Mouse (Mus musculus): ENCODE measurements around the gene Pak6. TPM values are rescaled to one million over a fixed set of nuclear protein-coding genes. Genes with fewer than 3 reads are reported as not detected.
"Not testable (repeated sequence)": the region's sequence is repeated elsewhere in the genome, so short reads cannot be mapped to it uniquely, and the experiment has no call there.

Gene Pak6
- polyA plus RNA-seq, 1 experiment from 2014 or later: 2.0 TPM

DNA sequence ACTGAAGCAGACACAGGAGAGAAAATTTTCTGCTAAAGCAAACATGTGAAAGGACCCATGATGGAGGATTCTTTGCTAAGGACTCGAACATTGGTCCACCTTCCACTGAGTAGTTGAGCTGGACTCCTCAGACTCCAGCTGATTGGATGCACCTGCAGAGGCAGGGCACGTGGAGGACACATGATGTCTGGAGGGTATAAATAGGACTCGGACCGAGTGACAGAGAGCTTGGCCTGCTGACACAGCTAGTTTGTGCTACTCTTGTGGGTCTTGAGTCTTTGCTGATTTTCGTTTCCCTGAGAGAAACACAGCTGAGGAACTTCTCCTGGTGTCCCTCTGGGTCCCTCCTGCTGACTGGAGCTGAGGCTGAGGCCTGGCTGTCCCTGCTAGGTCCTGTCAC lies 16.4 kb upstream of the Pak6 start:
- ATAC-seq (no peak), DNase-seq (ENCODE audit: low spot score) (no peak)
- H3K27me3 ChIP-seq (replicated peaks; ENCODE audit: insufficient read depth, low read length): no peaks in the 10 kb centered on the region
- no peak overlapping the region for H3K27ac ChIP-seq (ENCODE audit: low read length)
- WGBS: 80% methylated on average over 5 of the region's 5 CpGs
- H3K4me3 ChIP-seq (ENCODE audit: low read depth, low read length): no peak overlapping the region
- H3K9ac ChIP-seq (replicated peaks; ENCODE audit: low read depth): no peak overlapping the region
- H3K9me3 ChIP-seq (ENCODE audit: low read length): no peaks in the 10 kb centered on the region
- no peak for TF ChIP-seq CTCF (IDR thresholded peaks at IDR 0.05)
- TF ChIP-seq EP300 (IDR thresholded peaks at IDR 0.05): no peak
- H3K36me3 ChIP-seq (ENCODE audit: insufficient read depth, low read length): no peaks in the 10 kb centered on the region
- no peak overlapping the region for H3K4me2 ChIP-seq (replicated peaks; ENCODE audit: low read depth, low read length)
- no peaks in the 10 kb centered on the region for H3K4me1 ChIP-seq (ENCODE audit: insufficient read depth, low read depth, low read length)

DNA sequence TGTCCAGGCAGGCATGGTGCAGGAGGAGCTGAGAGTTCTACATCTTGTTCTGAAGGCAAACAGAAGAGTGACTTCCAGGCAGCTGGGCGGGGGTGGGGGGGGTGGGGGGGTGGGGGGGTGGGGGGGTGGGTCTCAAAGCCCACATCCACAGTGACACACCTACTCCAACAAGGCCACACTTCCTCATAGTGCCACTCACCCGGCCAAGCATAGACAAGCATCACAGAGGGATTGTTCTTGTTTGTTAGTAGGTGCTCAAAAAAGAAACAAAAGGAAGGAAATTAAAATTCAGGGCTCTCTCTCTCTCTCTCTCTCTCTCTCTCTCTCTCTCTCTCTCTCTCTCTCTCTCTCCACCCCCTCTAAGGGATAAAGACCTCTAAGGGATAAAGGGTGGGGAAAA lies 12.4 kb upstream of the Pak6 start:
- not testable (repeated sequence) for H3K4me2 ChIP-seq (replicated peaks; ENCODE audit: low read depth, low read length); H3K27ac ChIP-seq (ENCODE audit: low read length); ATAC-seq; H3K4me1 ChIP-seq (ENCODE audit: insufficient read depth, low read depth, low read length); H3K9me3 ChIP-seq (ENCODE audit: low read length); H3K27me3 ChIP-seq (replicated peaks; ENCODE audit: insufficient read depth, low read length); H3K4me3 ChIP-seq (ENCODE audit: low read depth, low read length); H3K36me3 ChIP-seq (ENCODE audit: insufficient read depth, low read length); H3K9ac ChIP-seq (replicated peaks; ENCODE audit: low read depth); DNase-seq (ENCODE audit: low spot score)
- WGBS: 47% methylated on average over 2 of the region's 2 CpGs

DNA sequence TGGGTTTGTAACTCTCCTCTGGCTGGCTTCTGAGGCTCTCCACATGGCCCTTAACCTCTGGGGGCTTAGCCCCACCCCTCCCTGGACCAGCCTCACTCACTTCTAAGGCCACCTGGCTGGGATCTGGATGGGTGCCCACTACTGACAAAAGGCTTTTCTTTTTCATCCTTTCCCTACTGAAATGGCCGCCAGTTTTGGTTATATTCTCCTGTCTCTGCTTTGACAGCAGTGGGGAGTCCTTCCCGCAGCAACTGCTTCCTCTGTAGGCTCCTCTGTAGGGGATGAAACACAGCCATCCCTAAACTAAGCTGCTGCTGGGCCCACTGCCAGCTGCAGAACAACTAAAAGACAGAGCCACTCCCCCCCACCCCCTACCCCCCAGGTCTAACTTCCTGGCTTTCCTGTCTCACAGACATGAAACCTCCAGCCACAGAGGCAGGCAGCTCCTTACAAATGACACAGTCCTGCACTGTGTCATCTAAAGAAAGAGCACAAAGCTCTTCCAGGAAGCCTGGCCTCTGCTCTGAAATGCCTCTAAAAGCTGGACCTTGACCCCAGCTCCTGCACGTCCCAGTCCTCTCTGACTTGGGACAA lies 6.3 kb upstream of the Pak6 start:
- Histone ChIP-seq H3K36me3 (ENCODE audit: insufficient read depth, low read length) (no peaks in the 10 kb centered on the region), H3K4me2 (replicated peaks; ENCODE audit: low read depth, low read length) (no peak overlapping the region), H3K4me1 (ENCODE audit: insufficient read depth, low read depth, low read length) (peaks cover 21% of the 10 kb centered on the region; the same call in 1 of the 2 replicates), H3K9me3 (ENCODE audit: low read length) (no peaks in the 10 kb centered on the region), H3K4me3 (ENCODE audit: low read depth, low read length) (no peak overlapping the region), H3K27ac (ENCODE audit: low read length) (no peak overlapping the region), H3K9ac (replicated peaks; ENCODE audit: low read depth) (no peak overlapping the region), H3K27me3 (replicated peaks; ENCODE audit: insufficient read depth, low read length) (no peaks in the 10 kb centered on the region)
- no peak for ATAC-seq
- DNase-seq (ENCODE audit: low spot score): peak; percentile 32
- WGBS: 40% methylated on average over 3 of the region's 3 CpGs
- no peak for TF ChIP-seq EP300 (IDR thresholded peaks at IDR 0.05)
- no peak for TF ChIP-seq CTCF (IDR thresholded peaks at IDR 0.05)

DNA sequence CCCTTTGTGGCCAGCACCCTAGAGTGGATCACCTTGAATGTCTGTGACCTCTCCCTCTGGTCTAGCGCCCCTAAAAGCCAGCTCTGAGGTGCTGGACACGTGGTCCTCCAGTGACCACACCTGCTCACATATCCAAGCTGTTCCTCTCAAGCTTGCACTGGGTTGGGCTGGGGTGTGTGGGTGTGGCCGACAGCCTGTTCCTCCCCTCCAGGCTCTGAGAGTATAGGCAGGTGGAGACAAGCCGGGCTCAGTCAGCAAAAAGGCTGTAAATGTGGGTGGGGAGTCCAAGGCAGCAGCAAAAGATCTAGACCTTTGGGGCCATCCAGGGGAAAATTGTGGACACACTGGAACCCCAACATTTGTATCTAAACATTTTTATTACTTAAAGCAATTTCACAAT lies 4.6 kb upstream of the Pak6 start:
- no peak overlapping the region for H3K9ac ChIP-seq (replicated peaks; ENCODE audit: low read depth)
- peaks cover 25% of the 10 kb centered on the region; the same call in 1 of the 2 replicates for H3K4me1 ChIP-seq (ENCODE audit: insufficient read depth, low read depth, low read length)
- no peaks in the 10 kb centered on the region for H3K36me3 ChIP-seq (ENCODE audit: insufficient read depth, low read length)
- TF ChIP-seq EP300 (IDR thresholded peaks at IDR 0.05) (no peak), CTCF (IDR thresholded peaks at IDR 0.05) (no peak)
- 33% methylated on average over 4 of the region's 4 CpGs for WGBS
- no peaks in the 10 kb centered on the region for H3K27me3 ChIP-seq (replicated peaks; ENCODE audit: insufficient read depth, low read length)
- peak; percentile 68 for ATAC-seq
- H3K9me3 ChIP-seq (ENCODE audit: low read length): no peaks in the 10 kb centered on the region
- H3K4me2 ChIP-seq (replicated peaks; ENCODE audit: low read depth, low read length): no peak overlapping the region
- H3K27ac ChIP-seq (ENCODE audit: low read length): peak overlapping the region; percentile 7; the same call in 1 of the 2 replicates
- DNase-seq (ENCODE audit: low spot score): peak; percentile 71
- no peak overlapping the region for H3K4me3 ChIP-seq (ENCODE audit: low read depth, low read length)

DNA sequence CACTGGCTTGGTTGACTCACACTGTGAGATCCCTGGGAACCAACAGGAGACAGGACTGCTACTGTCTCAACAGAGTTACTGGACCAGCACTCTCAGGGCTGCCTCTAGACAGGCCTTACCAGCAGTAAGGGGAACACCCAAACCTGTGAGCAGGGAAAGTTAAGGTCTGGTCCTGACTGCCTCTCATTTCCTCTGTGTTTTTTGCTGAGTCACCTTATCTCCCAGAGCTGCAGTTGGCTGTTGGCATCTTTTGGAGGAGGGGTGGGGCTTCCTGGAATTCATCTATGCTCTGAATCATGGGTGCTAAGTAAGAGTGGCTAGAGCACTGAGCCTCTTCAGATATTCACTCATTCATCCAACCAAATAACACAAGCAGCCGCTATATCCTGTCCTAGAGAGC lies 4.0 kb upstream of the Pak6 start:
- peaks cover 27% of the 10 kb centered on the region; the same call in 1 of the 2 replicates for H3K4me1 ChIP-seq (ENCODE audit: insufficient read depth, low read depth, low read length)
- ATAC-seq: peak; percentile 76

DNA sequence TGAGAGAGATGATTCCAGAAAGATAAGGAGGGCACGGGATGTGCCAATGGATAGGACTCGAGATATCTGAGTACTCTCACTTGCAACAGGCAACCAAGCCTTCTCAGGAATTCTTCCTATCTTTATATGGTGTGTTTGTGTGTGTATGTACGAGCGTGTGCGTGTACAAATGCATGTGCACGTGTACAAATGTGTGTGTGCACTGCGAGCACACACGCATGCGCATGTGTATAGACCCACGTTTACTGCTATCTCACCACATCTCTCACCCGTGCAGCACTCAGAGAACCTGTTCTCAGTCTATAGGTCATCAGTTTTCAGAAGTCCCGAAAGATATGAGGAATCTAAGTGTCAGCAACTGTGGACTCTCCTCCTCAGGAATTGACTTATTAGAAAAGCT lies 3.6 kb upstream of the Pak6 start:
- H3K36me3 ChIP-seq (ENCODE audit: insufficient read depth, low read length): no peaks in the 10 kb centered on the region
- TF ChIP-seq EP300 (IDR thresholded peaks at IDR 0.05) (no peak; the same call in 1 of the 2 replicates), CTCF (IDR thresholded peaks at IDR 0.05) (no peak)
- H3K4me3 ChIP-seq (ENCODE audit: low read depth, low read length): no peak overlapping the region
- no peak for DNase-seq (ENCODE audit: low spot score)
- no peak for ATAC-seq
- WGBS: 66% methylated on average over 12 of the region's 12 CpGs
- H3K4me1 ChIP-seq (ENCODE audit: insufficient read depth, low read depth, low read length): peaks cover 27% of the 10 kb centered on the region; the same call in 1 of the 2 replicates
- H3K9me3 ChIP-seq (ENCODE audit: low read length): no peaks in the 10 kb centered on the region
- H3K9ac ChIP-seq (replicated peaks; ENCODE audit: low read depth): no peak overlapping the region
- H3K4me2 ChIP-seq (replicated peaks; ENCODE audit: low read depth, low read length): no peak overlapping the region; the same call in 1 of the 2 replicates
- H3K27ac ChIP-seq (ENCODE audit: low read length): no peak overlapping the region
- no peaks in the 10 kb centered on the region for H3K27me3 ChIP-seq (replicated peaks; ENCODE audit: insufficient read depth, low read length)

More for the DNA sequence above, 4.0 kb upstream of the Pak6 start:
- TF ChIP-seq CTCF (IDR thresholded peaks at IDR 0.05): no peak
- TF ChIP-seq EP300 (IDR thresholded peaks at IDR 0.05): peak; percentile 90
- H3K9me3 ChIP-seq (ENCODE audit: low read length): no peaks in the 10 kb centered on the region
- peak overlapping the region; percentile 7; the same call in 1 of the 2 replicates for H3K27ac ChIP-seq (ENCODE audit: low read length)
- no peaks in the 10 kb centered on the region for H3K27me3 ChIP-seq (replicated peaks; ENCODE audit: insufficient read depth, low read length)
- DNase-seq (ENCODE audit: low spot score): peak; percentile 92
- H3K4me2 ChIP-seq (replicated peaks; ENCODE audit: low read depth, low read length): no peak overlapping the region
- no peak overlapping the region for H3K4me3 ChIP-seq (ENCODE audit: low read depth, low read length)
- no peak overlapping the region for H3K9ac ChIP-seq (replicated peaks; ENCODE audit: low read depth)
- H3K36me3 ChIP-seq (ENCODE audit: insufficient read depth, low read length): no peaks in the 10 kb centered on the region
- WGBS: 10% methylated on average over 1 of the region's 1 CpGs

Data from lung, postnatal 0 days (tissue).